Mouse (Mus musculus) ZHBTc4 (cell line): ENCODE measurements around the gene Tnip1.

ENCODE experiments used
- DNase-seq: peaks from one replicate; pipeline ENCODE4 v3.0.0-alpha.2; 2011; ENCODE audit warnings: low read depth, low spot score

Tnip1 gene

DNA sequence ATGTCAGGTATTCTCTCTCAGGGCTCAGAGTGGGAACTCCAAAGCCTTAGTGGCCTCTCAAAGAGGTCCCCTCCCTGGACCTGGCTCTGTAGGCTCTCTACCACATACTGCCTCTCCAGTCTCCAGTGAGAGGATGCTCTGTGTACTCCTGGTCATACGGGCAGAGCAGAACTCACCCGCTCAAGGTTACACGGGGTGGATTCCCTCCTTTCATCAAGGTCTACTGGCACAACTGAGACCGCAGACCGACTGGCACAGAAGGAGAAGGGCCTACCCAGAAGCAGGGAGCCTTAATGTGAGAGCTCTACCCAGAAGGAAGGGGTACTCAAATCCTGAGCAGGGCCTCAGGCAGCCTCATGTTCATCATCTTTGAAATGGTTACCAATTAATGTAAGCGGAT, 30.2 kb downstream of the Tnip1 start:
- DNase-seq: no peak

DNA sequence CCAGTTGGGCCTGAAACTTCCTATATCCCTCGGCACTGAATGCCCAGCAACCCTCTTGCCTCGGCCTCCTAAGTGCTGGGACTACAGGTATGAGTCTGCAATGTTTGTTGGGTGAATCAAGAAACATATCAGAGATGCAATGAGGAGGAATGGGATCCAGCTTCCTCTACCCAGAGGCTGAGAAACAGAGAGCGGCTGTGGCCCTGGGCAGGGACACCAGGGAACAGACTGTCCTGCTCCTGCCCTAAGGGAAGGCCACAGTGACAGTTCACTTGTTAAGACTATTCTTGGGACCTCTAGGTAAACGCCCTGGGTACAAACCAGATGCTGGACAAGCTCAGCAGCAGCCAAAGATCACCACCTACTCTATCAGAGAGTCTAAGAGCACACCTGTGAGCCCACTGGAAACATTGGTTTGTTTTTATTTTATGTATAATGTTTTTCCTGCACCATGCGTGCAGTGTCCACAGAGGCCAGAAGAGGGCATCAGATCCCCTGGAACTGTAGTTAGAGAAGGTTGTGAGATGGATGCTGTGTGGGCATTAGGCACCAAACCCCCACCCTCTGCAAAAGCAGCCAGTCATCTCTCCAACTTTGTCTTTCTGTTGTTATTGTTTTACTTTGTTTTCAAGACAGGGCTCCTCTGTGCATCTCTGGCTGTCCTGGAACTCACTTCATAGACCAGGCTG, 31.2 kb downstream of the Tnip1 start:
- peak; percentile 57 for DNase-seq

DNA sequence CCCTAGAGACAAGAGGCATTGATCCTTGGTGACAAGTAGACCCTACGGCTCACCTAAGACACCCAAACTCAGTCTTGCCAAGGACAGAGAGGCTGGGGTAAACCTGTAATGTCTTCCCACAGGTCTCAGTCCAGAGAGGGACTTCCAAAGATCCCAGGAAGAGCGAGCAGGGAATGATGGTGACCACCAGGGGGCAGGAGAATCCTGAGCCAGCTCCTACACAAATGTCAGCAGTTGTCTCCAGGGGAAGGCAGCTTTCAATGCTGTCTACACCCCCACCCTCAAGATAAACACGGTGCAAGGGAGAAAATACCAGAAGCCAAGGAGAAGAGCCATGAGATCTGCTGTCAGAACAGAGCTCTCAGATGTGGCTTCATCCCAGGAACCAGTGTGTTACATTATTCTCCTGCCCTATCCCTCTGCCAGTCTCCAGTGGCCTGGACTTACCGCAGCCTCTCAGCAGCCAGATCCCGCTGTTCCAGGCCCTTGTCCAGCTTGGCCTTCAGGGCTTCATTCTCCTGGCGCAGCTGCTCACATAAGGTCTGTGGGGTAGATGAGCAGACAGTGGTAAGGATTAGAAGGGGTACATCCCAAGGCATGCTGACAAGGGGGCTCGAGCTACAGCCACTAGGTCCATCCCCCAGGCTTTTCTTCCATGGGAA, 32.3 kb downstream of the Tnip1 start:
- peak; percentile 79 for DNase-seq

- no peak for DNase-seq
Observed at GRCm38 (mm10) chr11:54929744-54930143, 33.0 kb downstream of the Tnip1 start.

DNA sequence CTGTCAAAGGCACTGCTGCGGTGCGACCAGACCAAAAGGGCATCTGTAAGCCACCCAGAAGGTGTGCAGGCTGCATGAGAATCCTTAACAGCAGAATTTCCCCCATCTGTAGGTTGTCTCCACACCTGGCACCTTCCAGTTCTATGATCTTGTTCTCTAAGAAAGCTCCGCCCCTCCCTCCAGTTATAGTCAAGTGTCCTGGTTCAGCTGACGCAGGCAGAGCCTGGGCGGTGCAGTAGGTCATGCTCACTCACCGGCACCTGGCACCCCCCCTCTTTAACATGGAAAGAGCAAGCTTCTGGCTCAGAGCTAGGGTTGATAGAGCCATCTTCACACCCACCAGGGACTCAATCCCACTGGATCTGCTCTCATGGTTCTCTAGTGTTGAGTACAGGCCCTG, 33.4 kb downstream of the Tnip1 start:
- DNase-seq: no peak

GRCm38 (mm10) chr11:54928886-54929285, 33.8 kb downstream of the Tnip1 start:
- DNase-seq: no peak

GRCm38 (mm10) chr11:54928219-54928618, 34.5 kb downstream of the Tnip1 start:
- no peak for DNase-seq

DNA sequence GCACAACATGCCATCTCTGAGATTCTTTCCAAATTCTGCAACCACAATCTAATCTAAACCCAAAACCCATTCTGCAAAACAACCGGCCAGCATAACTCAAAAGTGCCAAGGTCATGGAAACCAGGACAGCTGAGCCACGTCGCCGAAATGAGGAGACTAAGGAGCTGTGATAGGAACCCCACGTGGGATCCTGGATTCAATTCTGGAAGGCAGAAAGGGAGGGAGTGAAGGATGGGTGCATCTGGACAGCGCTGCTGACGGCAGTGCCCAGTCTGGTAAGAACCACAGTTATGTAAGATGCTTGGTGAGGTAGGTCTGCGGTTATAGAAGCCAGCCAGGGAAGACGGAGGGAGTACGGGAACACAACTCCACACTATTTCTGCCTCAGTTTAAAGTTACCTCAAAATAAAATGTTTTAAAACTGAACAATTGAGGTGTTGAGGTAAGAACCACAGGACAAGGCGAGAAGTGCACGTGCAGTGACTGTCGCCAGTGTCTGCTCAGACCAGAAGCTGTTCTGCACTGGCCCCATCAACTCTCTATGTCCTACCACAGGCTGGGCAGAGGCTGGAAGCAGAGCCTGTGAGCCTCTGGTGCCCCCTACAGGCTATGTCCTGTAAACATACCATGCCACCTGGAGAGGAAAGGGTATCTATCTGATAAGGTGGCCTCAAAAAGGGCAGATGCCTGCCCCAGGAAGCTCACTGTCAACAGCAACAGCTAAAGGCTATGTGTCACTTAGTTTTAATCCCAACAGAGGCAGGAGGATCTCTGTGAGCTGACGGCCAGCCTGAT, 35.2 kb downstream of the Tnip1 start:
- DNase-seq: peak; percentile 73

DNA sequence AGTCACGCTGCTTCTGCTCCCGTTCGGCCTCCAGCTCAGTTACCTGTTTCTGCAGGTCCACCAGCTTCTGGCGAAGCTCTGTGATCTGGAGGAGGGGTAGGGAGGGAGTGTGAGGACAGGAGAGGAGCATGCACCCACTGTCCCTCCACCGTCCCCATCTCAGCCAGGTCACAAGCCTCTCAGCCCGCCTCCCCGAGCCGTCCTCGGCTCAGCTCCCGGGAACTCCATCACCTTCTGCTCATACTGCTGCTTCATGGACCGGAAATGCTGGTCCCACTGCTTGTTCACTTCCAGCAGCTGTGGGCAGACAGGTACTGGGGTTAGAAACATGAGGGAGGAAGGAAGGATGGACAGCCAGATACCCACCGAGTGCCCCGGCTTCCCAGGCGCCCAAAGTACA, 38.6 kb downstream of the Tnip1 start:
- DNase-seq: no peak

DNA sequence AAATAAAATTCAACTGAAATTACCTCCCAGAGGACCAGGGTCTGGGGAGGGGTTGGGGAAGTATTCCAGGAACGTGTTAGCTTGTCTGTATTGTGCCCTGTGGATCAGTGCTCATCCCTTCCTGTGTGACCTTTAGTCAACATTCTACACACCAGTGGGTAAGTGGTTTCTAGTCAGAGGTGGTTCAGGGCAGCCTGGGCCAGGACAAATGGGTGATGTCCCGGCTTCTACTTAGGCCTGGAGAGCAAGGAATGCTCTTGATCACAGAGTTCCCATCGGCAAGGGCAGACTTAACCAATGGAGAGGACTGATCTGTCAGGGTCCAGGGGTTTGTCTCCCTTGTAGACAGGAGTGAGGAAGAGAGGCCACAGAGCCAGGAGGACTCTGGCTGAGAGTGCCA, 40.2 kb downstream of the Tnip1 start:
- peak; percentile 41 for DNase-seq

DNA sequence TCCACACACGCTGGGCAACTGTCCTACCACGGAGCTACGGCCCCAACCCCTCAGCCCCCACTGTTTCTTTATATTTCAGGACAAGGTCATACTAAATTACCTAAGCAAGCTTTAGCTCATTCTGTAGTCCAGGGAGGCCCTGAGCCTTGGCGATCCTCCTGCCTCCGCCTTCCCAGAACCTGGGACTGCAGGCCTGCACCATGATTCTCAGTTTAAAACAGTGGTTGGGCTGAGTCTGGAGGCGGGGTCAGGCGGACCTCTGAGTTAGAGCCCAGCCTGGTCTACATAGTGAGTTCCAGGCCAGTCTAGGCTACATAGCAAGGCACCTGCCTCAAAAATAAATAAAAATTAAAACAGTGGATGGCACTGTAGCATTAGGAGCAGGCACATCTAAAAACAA, 40.9 kb downstream of the Tnip1 start:
- DNase-seq: peak; percentile 81

- DNase-seq: no peak
Observed at GRCm38 (mm10) chr11:54920973-54921580, 41.6 kb downstream of the Tnip1 start.

- no peak for DNase-seq
Observed at GRCm38 (mm10) chr11:54920127-54920972, 42.4 kb downstream of the Tnip1 start.

GRCm38 (mm10) chr11:54918273-54918672, 44.4 kb downstream of the Tnip1 start:
- DNase-seq: peak; percentile 52

DNA sequence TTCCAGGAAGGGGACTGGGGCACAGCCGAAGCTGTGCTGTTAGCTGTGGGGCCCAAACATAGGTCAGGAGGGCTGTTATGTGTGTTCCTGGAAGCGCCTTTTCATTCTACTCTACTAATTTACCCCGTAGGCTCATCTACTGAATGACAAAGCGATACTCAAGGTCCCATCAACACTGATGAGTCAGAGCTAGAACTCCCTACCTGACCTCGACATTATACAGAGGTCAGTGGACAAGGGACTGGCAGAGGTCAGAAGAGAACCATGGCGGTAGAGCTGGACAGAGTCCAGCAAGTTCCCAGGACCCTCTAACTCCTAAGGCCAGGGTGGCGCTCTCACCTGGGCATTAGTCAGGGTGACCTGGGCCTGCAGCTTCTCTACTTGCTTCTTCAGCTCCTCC, 45.3 kb downstream of the Tnip1 start:
- no peak for DNase-seq

DNA sequence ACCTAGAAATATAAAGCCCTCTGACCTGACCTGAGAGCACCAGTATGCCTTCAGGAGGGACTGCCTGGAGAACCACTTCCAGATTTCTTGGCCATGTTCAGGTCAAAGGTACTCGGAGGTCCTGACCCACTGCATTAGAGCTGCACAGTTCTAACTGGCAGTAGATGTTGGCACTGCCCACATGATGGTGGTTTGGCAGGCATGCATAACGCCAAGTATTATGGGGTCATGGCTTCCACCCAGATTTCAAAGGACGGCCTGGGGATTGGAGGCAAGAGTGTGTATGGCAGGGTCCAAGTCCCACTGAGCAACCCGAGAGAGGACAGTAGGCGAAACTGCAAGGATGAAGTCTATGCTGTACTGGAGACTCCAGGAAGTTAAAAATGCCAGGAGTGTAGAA, 48.9 kb downstream of the Tnip1 start:
- no peak for DNase-seq

GRCm38 (mm10) chr11:54912503-54913316, 50.0 kb downstream of the Tnip1 start:
- no peak for DNase-seq

- no peak for DNase-seq
Observed at GRCm38 (mm10) chr11:54911671-54912502, 50.8 kb downstream of the Tnip1 start.

DNA sequence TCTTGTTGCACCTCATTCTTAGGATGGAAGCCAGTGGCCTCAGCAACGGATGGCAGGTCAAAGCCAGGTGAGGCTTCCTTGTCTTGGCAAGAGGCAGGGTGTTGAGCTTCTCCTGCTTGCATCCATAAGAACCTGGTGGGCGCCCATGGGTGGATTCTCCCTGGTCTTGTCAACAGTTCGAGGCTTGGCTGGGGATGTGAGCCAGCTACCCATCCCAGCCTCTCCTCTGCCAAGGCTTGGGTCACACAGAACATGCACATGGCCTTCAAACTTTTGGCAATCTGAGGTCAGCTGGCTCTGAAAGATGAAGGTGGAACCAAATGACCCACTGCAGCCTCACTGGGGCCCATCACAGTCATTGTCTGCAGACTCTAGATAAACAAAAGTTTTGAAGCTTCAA, 51.5 kb downstream of the Tnip1 start:
- DNase-seq: no peak
